Mouse (Mus musculus): ENCODE data around the gene Mgat5b.

The Mgat5b gene

GRCm38 (mm10) chr11:116980313-116980712 lies 61.6 kb downstream of the Mgat5b start:
- DNase-seq (ENCODE audit: low read depth, low spot score) = no peak

GRCm38 (mm10) chr11:116982543-116982942 lies 63.9 kb downstream of the Mgat5b start:
- DNase-seq (ENCODE audit: low read depth, low spot score) = no peak

- DNase-seq (ENCODE audit: low read depth, low spot score) = peak; percentile 61
Measured at GRCm38 (mm10) chr11:116985504-116986385, 67.1 kb downstream of the Mgat5b start.

- no peak for DNase-seq (ENCODE audit: low read depth, low spot score)
Measured at GRCm38 (mm10) chr11:116988131-116988530, 69.5 kb downstream of the Mgat5b start.

- peak; percentile 46 for DNase-seq (ENCODE audit: low read depth, low spot score)
Measured at GRCm38 (mm10) chr11:116990231-116990630, 71.6 kb downstream of the Mgat5b start.

- DNase-seq (ENCODE audit: low read depth, low spot score) = no peak
Measured at GRCm38 (mm10) chr11:116991410-116991809, 72.7 kb downstream of the Mgat5b start.

GRCm38 (mm10) chr11:116991964-116992363 lies 73.3 kb downstream of the Mgat5b start:
- DNase-seq (ENCODE audit: low read depth, low spot score) = no peak

- DNase-seq (ENCODE audit: low read depth, low spot score) = no peak
Measured at GRCm38 (mm10) chr11:116994095-116994582, 75.5 kb downstream of the Mgat5b start.

GRCm38 (mm10) chr11:116996976-116997375 lies 78.3 kb downstream of the Mgat5b start:
- DNase-seq (ENCODE audit: low read depth, low spot score) = no peak

- no peak for DNase-seq (ENCODE audit: low read depth, low spot score)
Measured at GRCm38 (mm10) chr11:116998935-116999334, 80.3 kb downstream of the Mgat5b start.

- DNase-seq (ENCODE audit: low read depth, low spot score) = no peak
Measured at GRCm38 (mm10) chr11:117000219-117000618, 81.6 kb downstream of the Mgat5b start.

- no peak for DNase-seq (ENCODE audit: low read depth, low spot score)
Measured at GRCm38 (mm10) chr11:117001789-117002188, 83.1 kb downstream of the Mgat5b start.

GRCm38 (mm10) chr11:117003503-117003902 lies 84.8 kb downstream of the Mgat5b start:
- no peak for DNase-seq (ENCODE audit: low read depth, low spot score)

- DNase-seq (ENCODE audit: low read depth, low spot score) = no peak
Measured at GRCm38 (mm10) chr11:117004277-117004676, 85.6 kb downstream of the Mgat5b start.

GRCm38 (mm10) chr11:117017462-117017861 lies 98.8 kb downstream of the Mgat5b start:
- DNase-seq (ENCODE audit: low read depth, low spot score) = no peak

- peak; percentile 36 for DNase-seq (ENCODE audit: low read depth, low spot score)
Measured at GRCm38 (mm10) chr11:117018410-117018809, 99.7 kb downstream of the Mgat5b start.

GRCm38 (mm10) chr11:117021026-117021425 lies 102.4 kb downstream of the Mgat5b start:
- no peak for DNase-seq (ENCODE audit: low read depth, low spot score)

- DNase-seq (ENCODE audit: low read depth, low spot score) = no peak
Measured at GRCm38 (mm10) chr11:117023537-117023936, 104.9 kb downstream of the Mgat5b start.

GRCm38 (mm10) chr11:117027681-117028080 lies 109.0 kb downstream of the Mgat5b start:
- DNase-seq (ENCODE audit: low read depth, low spot score) = no peak

- no peak for DNase-seq (ENCODE audit: low read depth, low spot score)
Measured at GRCm38 (mm10) chr11:117028861-117029568, 110.4 kb downstream of the Mgat5b start.

GRCm38 (mm10) chr11:117029569-117029955 lies 110.9 kb downstream of the Mgat5b start:
- DNase-seq (ENCODE audit: low read depth, low spot score) = no peak

- no peak for DNase-seq (ENCODE audit: low read depth, low spot score)
Measured at GRCm38 (mm10) chr11:117030018-117030417, 111.4 kb downstream of the Mgat5b start.

Data from skeletal muscle tissue, adult 2 months (tissue).